Mouse (Mus musculus) monocyte, adult 2 months (primary cell): Measurements from ENCODE around the gene Cabp2.

ENCODE experiments used
- DNase-seq, 2 experiments: peaks; one replicate each; pipeline ENCODE4 v3.0.0; 2022; ENCODE audit warnings: low spot score in 2 of 2, low read depth in 1 of 2

Cabp2 gene

GRCm38 (mm10) chr19:4100718-4101261 lies 19.4 kb downstream of the Cabp2 start:
- no peak for DNase-seq

- no peak for DNase-seq
These were observed 20.1 kb downstream of the Cabp2 start for GRCm38 (mm10) chr19:4101466-4101865.

GRCm38 (mm10) chr19:4102049-4102448 lies 20.7 kb downstream of the Cabp2 start:
- no peak for DNase-seq

- no peak for DNase-seq
These were observed 21.2 kb downstream of the Cabp2 start for GRCm38 (mm10) chr19:4102626-4103025.

- no peak for DNase-seq
These were observed 21.9 kb downstream of the Cabp2 start for GRCm38 (mm10) chr19:4103294-4103693.

GRCm38 (mm10) chr19:4103792-4104191 lies 22.4 kb downstream of the Cabp2 start:
- no peak for DNase-seq

- no peak for DNase-seq
These were observed 23.4 kb downstream of the Cabp2 start for GRCm38 (mm10) chr19:4104675-4105194.

- DNase-seq: no peak
These were observed 25.3 kb downstream of the Cabp2 start for GRCm38 (mm10) chr19:4106654-4107053.

- DNase-seq: no peak
These were observed 27.2 kb downstream of the Cabp2 start for GRCm38 (mm10) chr19:4108535-4108934.

GRCm38 (mm10) chr19:4112063-4112960 lies 30.9 kb downstream of the Cabp2 start:
- DNase-seq: peak in 1 of 2 experiments; percentile 47

GRCm38 (mm10) chr19:4113186-4113805 lies 31.9 kb downstream of the Cabp2 start:
- peak in 1 of 2 experiments; percentile 61 for DNase-seq

- peak in 1 of 2 experiments; percentile 64 for DNase-seq
These were observed 32.4 kb downstream of the Cabp2 start for GRCm38 (mm10) chr19:4113806-4114230.

- no peak for DNase-seq
These were observed 33.2 kb downstream of the Cabp2 start for GRCm38 (mm10) chr19:4114551-4114950.

- DNase-seq: no peak
These were observed 33.8 kb downstream of the Cabp2 start for GRCm38 (mm10) chr19:4115144-4115543.

GRCm38 (mm10) chr19:4115816-4116215 lies 34.4 kb downstream of the Cabp2 start:
- DNase-seq: no peak

GRCm38 (mm10) chr19:4117006-4117405 lies 35.6 kb downstream of the Cabp2 start:
- DNase-seq: no peak

- DNase-seq: no peak
These were observed 37.0 kb downstream of the Cabp2 start for GRCm38 (mm10) chr19:4118350-4118749.

- no peak for DNase-seq
These were observed 38.5 kb downstream of the Cabp2 start for GRCm38 (mm10) chr19:4119716-4120487.

GRCm38 (mm10) chr19:4120496-4120895 lies 39.1 kb downstream of the Cabp2 start:
- no peak for DNase-seq

- peak; percentile 89 to 90 for DNase-seq
These were observed 39.9 kb downstream of the Cabp2 start for GRCm38 (mm10) chr19:4121097-4121805.
